Mouse (Mus musculus) liver, embryonic 16.5 days (tissue): ENCODE data around the gene Per2. TPM values are rescaled to one million over a fixed set of nuclear protein-coding genes. Genes with fewer than 3 reads are reported as not detected.
A peak's percentile ranks its signal among the peaks of the same experiment; 100 is the strongest.

Experiments used
- ATAC-seq: fragments of 200-750 bp; cut with Nextera tagmentation; 2 replicates; pipeline ENCODE4 v1.8.0; 2017; ENCODE audit warnings: low read depth, mild to moderate bottlenecking, moderate number of reproducible peaks, moderate library complexity
- H3K27ac ChIP-seq: fragments of 300-500 bp; sonication (generic); 2 replicates; pipeline ENCODE4 v1.5.1; 2014; ENCODE audit warnings: mild to moderate bottlenecking, low read length
- H3K27me3 ChIP-seq: fragments of 300-500 bp; sonication (generic); 2 replicates; pipeline ENCODE4 v1.6.1; 2014; ENCODE audit warnings: low read depth, low read length, mixed read lengths; ENCODE audit not compliant: control insufficient read depth, insufficient read depth
- H3K36me3 ChIP-seq: fragments of 300-500 bp; sonication (generic); 2 replicates; pipeline ENCODE4 v1.6.1; 2014; ENCODE audit warnings: mild to moderate bottlenecking; ENCODE audit not compliant: control insufficient read depth, insufficient read depth
- H3K4me1 ChIP-seq: fragments of 300-500 bp; sonication (generic); 2 replicates; pipeline ENCODE4 v1.6.1; 2014; ENCODE audit warnings: low read depth, low read length, mixed read lengths; ENCODE audit not compliant: control insufficient read depth
- H3K4me2 ChIP-seq: fragments of 300-500 bp; sonication (generic); 2 replicates; pipeline ENCODE4 v1.6.1; 2014; ENCODE audit warnings: low read depth, low read length, mixed read lengths
- H3K4me3 ChIP-seq: fragments of 300-500 bp; sonication (generic); 2 replicates; pipeline ENCODE4 v1.5.1; 2014; ENCODE audit warnings: low read depth, mild to moderate bottlenecking, low read length
- H3K9ac ChIP-seq: fragments of 300-500 bp; sonication (generic); 2 replicates; pipeline ENCODE4 v1.6.1; 2014; ENCODE audit warnings: low read depth, low read length
- H3K9me3 ChIP-seq: fragments of 300-500 bp; sonication (generic); replicated peaks from 2 replicates; pipeline ENCODE4 v1.6.1; 2016; ENCODE audit warnings: low read length; ENCODE audit not compliant: control insufficient read depth
- WGBS: fragments of 180-500 bp; shearing (Covaris S2); extraction: QIAGEN DNeasy Blood & Tissue Kit; methylation state at CpG from one replicate; pipeline ENCODE4 v1.1.7; 2014; ENCODE audit not compliant: insufficient replicate concordance; 5-methylcytosine and 5-hydroxymethylcytosine counted together
- polyA plus RNA-seq: library from polyadenylated mRNA; unstranded; fragments of >200 nt; fragmentation: Nextera tagmentation; extraction: Ambion mirVana; gene quantifications from 2 replicates; pipeline ENCODE4 v1.2.1, GENCODE M21; 2015

The Per2 gene
- polyA plus RNA-seq, 1 experiment from 2014 or later, result 4.1 TPM

DNA sequence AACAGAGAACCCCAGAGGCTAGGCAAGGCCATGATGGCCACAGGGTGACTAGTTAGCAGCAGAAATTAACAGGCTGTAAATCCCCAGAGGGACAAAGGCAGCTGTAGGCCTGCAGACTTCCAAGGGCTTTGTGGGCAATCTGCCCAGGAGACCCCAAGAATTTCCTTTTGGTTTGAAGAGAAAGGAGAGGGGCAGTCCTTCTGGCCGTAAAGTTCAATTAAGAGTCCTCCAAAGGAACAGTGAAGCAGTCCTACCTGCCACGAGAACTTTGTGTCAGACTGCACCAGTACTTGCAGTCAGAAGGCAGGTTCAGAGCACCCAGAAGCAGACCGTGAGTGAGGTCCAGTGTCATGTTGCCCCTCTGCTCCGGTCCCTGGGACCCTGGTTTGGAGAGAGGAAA, 44.2 kb downstream of the Per2 start:
- no peaks in the 10 kb centered on the region for H3K36me3 ChIP-seq
- H3K4me1 ChIP-seq, result peaks cover 13% of the 10 kb centered on the region
- H3K9me3 ChIP-seq, result no peaks in the 10 kb centered on the region
- no peak overlapping the region for H3K9ac ChIP-seq
- H3K27me3 ChIP-seq, result peaks cover 4% of the 10 kb centered on the region; the same call in 1 of the 2 replicates
- H3K27ac ChIP-seq, result no peak overlapping the region
- H3K4me2 ChIP-seq, result no peak overlapping the region
- no peak overlapping the region for H3K4me3 ChIP-seq
- no peak for ATAC-seq
- 69% methylated on average over 4 of the region's 4 CpGs for WGBS

DNA sequence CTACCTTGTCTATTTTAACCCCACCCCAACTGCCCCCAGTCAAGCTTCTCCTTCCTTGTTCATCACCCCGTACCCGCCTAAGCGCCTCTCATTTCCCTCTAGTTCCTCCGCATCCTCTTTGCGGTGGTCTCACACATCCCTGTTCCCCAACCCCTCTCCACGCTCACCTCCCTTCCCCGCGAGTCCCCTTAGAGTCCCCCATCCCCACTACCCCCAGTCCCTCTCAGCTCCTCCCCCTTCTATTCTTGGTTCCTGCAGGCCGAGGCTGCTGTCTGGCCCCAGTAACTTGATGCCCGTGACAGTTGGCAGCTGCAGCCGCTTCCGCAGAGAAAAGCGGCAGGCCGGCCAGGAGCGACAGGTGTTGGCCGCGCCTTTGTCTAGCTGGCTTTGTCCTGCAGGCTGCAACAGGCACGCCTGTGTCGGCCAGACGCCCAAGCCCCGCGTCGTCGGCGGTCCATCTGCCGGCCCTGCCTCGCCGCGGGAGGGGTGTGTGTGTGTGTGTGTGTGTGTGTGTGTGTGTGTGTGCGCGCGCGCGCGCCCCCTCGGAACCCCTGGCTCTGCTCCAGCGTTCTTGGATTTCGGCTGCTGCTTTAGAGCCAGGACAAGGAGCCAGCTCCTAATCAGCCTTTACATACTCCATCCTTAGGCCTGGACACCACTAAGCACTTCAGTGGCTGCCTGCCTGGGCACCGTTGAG, 45.1 kb downstream of the Per2 start, which contains the start of gene Hes6:
Hes6 (minus strand) TSS at position 141 of the 697 bp plus-strand sequence.
- Histone ChIP-seq H3K4me2 (peak within 1 kb of the TSS; percentile 94), H3K36me3 (no peaks in the 10 kb centered on the region), H3K27me3 (peaks cover 4% of the 10 kb centered on the region; the same call in 1 of the 2 replicates), H3K9me3 (no peaks in the 10 kb centered on the region), H3K27ac (peak within 1 kb of the TSS; percentile 58), H3K9ac (peak within 1 kb of the TSS; percentile 76), H3K4me1 (peaks cover 13% of the 10 kb centered on the region), H3K4me3 (peak within 1 kb of the TSS; percentile 78)
- no peak for ATAC-seq
- 1% methylated on average over 39 of the region's 39 CpGs for WGBS

DNA sequence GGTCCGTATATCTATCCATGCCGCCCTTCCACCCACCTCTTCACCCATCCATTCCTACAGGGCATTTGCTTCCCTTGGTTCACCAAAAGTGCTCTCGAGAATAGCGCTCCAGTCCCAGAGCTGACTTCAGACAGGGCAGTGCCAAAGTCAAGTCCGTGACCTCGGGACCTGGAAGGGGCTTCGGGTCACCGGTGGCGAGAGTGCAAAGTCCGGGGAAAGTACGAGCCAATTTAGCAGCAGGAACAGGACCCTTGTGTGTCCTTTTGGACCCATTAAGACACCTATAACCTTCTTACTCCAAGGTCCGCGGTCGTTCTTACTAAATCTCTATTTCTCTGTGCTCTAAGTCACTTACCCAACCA, 45.6 kb downstream of the Per2 start:
- peaks cover 13% of the 10 kb centered on the region for H3K4me1 ChIP-seq
- peak overlapping the region; percentile 94 for H3K4me2 ChIP-seq
- no peak; the same call in 1 of the 2 replicates for ATAC-seq
- peaks cover 4% of the 10 kb centered on the region; the same call in 1 of the 2 replicates for H3K27me3 ChIP-seq
- no peaks in the 10 kb centered on the region for H3K9me3 ChIP-seq
- peak overlapping the region; percentile 78 for H3K4me3 ChIP-seq
- peak overlapping the region; percentile 50 for H3K9ac ChIP-seq
- H3K27ac ChIP-seq, result peak overlapping the region; percentile 58
- no peaks in the 10 kb centered on the region for H3K36me3 ChIP-seq
- under 1% methylated on average over 14 of the region's 14 CpGs for WGBS

DNA sequence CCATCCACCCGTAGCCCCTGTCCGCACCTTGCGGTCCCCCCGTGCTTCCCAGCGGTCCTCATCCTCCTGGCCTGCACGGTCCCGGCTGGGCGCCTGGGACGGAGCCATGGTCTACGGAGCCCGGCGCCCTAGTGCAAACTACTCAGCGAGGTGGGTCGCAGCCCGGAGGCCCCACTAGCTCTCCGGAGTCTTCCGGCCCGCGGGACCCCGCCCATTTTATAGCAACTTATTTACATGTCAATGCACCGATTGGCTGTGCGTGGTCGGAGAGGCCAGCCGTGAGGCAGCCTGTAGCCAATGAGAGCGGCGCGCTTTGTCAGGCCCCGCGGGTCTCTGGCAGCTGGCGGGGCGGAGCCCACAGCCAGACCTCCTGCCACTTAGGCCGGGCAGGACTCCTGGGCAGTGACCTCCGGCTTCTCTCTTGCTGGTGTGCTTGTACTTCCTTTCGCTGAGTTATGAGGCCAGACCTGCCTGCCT, 46.1 kb downstream of the Per2 start:
- Histone ChIP-seq H3K9me3 (no peaks in the 10 kb centered on the region), H3K4me3 (peak overlapping the region; percentile 78), H3K27ac (peak overlapping the region; percentile 58), H3K36me3 (no peaks in the 10 kb centered on the region), H3K27me3 (peaks cover 4% of the 10 kb centered on the region; the same call in 1 of the 2 replicates), H3K4me1 (peaks cover 13% of the 10 kb centered on the region), H3K9ac (peak overlapping the region; percentile 76), H3K4me2 (peak overlapping the region; percentile 94)
- WGBS, result under 1% methylated on average over 34 of the region's 34 CpGs
- peak; percentile 95 for ATAC-seq

DNA sequence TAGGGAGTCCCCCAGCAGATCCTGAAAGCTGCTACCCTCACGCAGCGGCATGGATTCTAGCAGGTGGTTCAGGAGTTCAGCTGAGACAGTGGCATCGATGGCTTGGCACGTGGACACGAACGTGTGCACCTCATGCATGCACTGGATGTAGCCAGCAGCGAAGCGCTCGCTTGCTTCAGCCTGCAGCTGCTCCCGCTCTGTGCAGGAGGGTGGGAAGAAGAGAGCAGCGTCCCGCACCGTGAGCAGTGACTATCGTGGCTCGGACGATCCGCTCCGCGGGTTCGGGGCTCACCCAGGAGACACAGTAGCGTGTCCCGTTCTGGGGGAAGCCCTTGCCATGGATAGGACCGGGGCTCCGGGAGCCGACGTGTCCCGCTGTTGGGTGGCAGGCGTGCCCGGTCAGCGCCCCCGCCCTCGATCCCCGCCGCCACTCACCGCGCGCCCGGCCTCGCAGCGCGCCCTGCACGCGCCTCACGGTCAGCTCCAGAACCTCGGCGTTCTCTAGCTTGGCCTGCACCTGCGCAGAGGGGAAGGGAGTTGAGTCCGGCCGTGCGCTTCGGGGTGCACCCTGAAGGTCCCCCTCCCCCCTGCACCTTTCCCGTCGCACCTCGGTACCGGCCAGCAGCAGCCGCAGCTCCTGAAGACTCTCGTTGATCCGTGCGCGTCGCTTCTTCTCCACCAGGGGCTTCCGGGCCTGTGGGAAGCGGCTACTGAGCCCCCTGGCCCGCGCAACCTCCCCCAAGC, 46.7 kb downstream of the Per2 start:
- peak overlapping the region; percentile 52 for H3K27ac ChIP-seq

DNA sequence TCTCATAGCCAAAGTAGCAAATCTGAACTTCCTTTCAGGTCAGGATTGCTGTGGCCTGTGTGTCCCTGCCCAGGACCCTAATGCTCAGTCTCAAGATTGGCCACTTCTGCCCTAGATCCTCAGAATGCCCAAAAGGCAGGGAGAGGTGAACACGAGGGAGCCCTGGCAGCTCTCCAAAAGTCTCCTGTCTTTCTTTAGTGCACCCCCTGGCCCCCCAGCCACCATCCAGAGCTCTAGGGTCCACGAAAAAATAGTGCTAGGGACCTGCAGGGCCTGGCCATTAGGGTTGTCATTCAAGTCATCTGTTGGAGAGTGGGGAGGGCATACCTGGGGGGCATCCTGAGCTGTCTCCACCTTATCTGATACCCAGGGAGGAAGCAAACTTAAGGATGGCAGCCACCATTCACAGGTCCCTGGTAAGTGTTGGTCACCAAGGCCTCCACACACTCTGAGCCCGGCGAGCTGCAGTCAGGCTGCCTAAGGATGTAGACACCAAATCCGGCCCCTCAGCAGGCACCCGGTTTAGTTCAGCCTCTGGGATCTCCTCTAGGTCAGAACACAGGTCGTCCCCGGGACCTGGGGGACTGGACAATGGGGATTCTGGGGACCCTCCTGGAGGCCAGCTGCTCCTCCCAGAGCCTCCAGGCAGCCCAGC, 47.4 kb downstream of the Per2 start:
- no peaks in the 10 kb centered on the region for H3K36me3 ChIP-seq
- H3K27ac ChIP-seq, result no peak overlapping the region
- peaks cover 13% of the 10 kb centered on the region for H3K4me1 ChIP-seq
- H3K4me2 ChIP-seq, result peak overlapping the region; percentile 94
- H3K9me3 ChIP-seq, result no peaks in the 10 kb centered on the region
- H3K4me3 ChIP-seq, result peak overlapping the region; percentile 78; the same call in 1 of the 2 replicates
- 65% methylated on average over 8 of the region's 8 CpGs for WGBS
- H3K9ac ChIP-seq, result no peak overlapping the region
- peaks cover 4% of the 10 kb centered on the region; the same call in 1 of the 2 replicates for H3K27me3 ChIP-seq
- ATAC-seq, result no peak

More for the DNA sequence above, 46.7 kb downstream of the Per2 start:
- ATAC-seq, result peak; percentile 24
- Histone ChIP-seq H3K4me3 (peak overlapping the region; percentile 78), H3K4me2 (peak overlapping the region; percentile 94), H3K27me3 (peaks cover 4% of the 10 kb centered on the region; the same call in 1 of the 2 replicates), H3K9me3 (no peaks in the 10 kb centered on the region), H3K36me3 (no peaks in the 10 kb centered on the region), H3K4me1 (peaks cover 13% of the 10 kb centered on the region), H3K9ac (peak overlapping the region; percentile 76)
- 6% methylated on average over 57 of the region's 65 CpGs for WGBS

DNA sequence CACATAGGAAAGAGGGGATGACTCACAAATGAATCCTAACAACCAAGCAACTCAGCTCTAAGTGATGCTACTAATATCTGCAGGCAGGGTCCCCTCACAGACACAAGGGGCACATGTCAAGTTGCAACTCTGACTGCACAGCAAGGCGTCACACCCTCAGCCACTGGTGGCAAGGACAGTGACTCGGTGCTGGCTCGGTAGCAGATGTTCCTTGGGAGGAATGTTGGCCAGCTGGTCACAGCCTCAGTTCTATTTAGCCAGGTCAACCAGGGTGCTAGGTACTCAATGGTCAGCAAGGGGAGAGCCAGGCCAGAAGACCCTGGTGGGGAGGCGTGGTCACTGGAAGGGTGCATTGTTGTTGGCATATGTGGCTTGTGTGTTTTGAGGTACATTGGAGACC, 51.3 kb downstream of the Per2 start:
- Histone ChIP-seq H3K4me2 (no peak overlapping the region), H3K4me1 (peaks cover 3% of the 10 kb centered on the region), H3K27me3 (peaks cover 4% of the 10 kb centered on the region; the same call in 1 of the 2 replicates), H3K4me3 (no peak overlapping the region), H3K9me3 (no peaks in the 10 kb centered on the region), H3K27ac (no peak overlapping the region), H3K9ac (no peak overlapping the region), H3K36me3 (no peaks in the 10 kb centered on the region)
- ATAC-seq, result no peak
- WGBS, result 57% methylated on average over 4 of the region's 4 CpGs

DNA sequence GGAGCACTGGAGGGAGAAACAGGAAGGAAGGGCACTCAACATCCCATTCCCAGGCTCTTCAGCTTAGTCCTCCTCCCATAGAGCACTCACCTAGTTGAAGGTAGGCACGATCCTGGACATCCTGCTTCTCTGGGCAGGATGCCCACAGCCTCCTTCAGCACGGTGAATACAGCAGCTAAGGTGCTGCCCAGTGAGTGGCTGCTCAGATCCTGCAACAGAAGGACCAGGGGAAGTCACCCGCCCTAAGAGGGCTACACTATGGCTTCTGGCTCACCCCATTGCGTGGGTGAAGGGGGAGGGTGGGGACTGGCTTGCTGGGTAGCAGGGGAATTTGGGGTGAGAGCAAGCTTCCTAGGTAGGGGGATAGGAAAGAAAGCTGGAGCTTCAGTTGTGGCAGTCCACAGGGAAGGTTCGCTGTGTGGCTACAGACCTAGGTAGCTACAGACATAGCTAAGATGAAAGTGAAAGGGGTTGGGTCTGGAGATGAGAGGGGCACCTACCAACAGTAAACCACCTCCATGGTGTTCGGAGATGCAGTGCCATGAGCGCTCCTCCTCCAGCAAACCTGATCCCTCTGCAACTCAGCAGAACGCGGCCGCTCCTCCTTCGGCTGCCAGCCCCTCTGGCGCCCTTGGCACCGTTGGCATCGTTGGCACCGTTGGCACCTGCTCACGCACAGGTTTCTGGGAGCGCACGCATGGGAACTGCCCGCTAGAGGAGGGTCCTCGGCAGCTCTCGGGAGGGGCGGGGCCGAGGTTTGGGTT, 53.5 kb downstream of the Per2 start:
- Histone ChIP-seq H3K4me1 (no peaks in the 10 kb centered on the region), H3K9ac (no peak overlapping the region), H3K27me3 (no peaks in the 10 kb centered on the region), H3K9me3 (no peaks in the 10 kb centered on the region), H3K4me2 (no peak overlapping the region), H3K27ac (no peak overlapping the region), H3K4me3 (no peak overlapping the region), H3K36me3 (no peaks in the 10 kb centered on the region)
- WGBS, result 47% methylated on average over 23 of the region's 23 CpGs
- ATAC-seq, result no peak
